Mouse (Mus musculus) ES-E14 (cell line): ENCODE results near the gene Gsdma3.

Source experiments
- HCFC1 ChIP-seq: IDR thresholded peaks from 2 replicates; pipeline ENCODE4 v1.6.1; 2012; ENCODE audit warnings: low read length, inconsistent platforms, borderline replicate concordance; ENCODE audit not compliant: insufficient read depth
- MAFK ChIP-seq: IDR thresholded peaks from 2 replicates; pipeline ENCODE4 v1.6.1; 2014; ENCODE audit warnings: mild to moderate bottlenecking, low read depth, low read length, inconsistent platforms; ENCODE audit not compliant: insufficient read depth
- ZC3H11A ChIP-seq: IDR thresholded peaks from 2 replicates; pipeline ENCODE4 v1.6.1; 2012; ENCODE audit warnings: low read depth, mild to moderate bottlenecking, inconsistent platforms, low read length, borderline replicate concordance
- ZNF384 ChIP-seq: IDR thresholded peaks from 2 replicates; pipeline ENCODE4 v1.6.1; 2012; ENCODE audit warnings: low read depth, low read length, inconsistent platforms

DNA sequence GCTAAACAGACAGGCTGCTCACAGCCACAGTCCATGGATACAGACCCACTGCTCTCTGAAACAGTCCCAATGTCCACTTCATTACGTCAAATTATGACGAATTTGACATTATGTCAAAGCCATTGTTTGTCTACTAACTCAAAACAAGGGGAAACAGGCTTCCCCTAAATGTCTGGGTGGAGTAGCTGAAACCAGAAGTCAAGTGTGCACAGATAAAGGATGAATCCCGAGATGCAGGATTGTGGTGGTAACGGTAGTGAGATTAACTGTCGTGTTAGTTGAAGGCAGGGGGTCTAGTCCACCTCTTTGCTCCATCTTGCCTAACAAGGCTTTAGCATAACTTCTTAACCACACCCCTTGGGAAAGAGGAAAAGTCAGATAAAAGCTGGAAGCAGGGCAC, 46.3 kb downstream of the Gsdma3 start:
- no peak for TF ChIP-seq ZC3H11A
- TF ChIP-seq MAFK: no peak
- no peak for TF ChIP-seq HCFC1
- no peak for TF ChIP-seq ZNF384
